Mouse (Mus musculus) heart, adult 2 months (tissue): ENCODE measurements around the gene Yju2. TPM values are rescaled to one million over a fixed set of nuclear protein-coding genes. Genes with fewer than 3 reads are reported as not detected.

ENCODE experiments used
- DNase-seq, 2 experiments: peaks; one replicate each; pipeline ENCODE4 v3.0.0; 2021
- H3K27ac ChIP-seq: fragments of 200-600 bp; 2 replicates; pipeline ENCODE4 v1.8.1; 2022
- H3K27me3 ChIP-seq: fragments of 200-500 bp; 2 replicates; pipeline ENCODE4 v1.6.1; 2012; ENCODE audit warnings: mild to moderate bottlenecking, low read length, inconsistent platforms, mixed read lengths; ENCODE audit not compliant: control insufficient read depth, insufficient read depth
- H3K36me3 ChIP-seq: fragments of 200-500 bp; 2 replicates; pipeline ENCODE4 v1.6.1; 2012; ENCODE audit warnings: low read length, inconsistent platforms; ENCODE audit not compliant: control insufficient read depth, insufficient read depth
- H3K4me1 ChIP-seq: fragments of 200-500 bp; 2 replicates; pipeline ENCODE4 v1.6.1; 2011; ENCODE audit warnings: low read length; ENCODE audit not compliant: control insufficient read depth, insufficient read depth
- H3K4me3 ChIP-seq: fragments of 200-600 bp; 2 replicates; pipeline ENCODE4 v1.8.1; 2022
- H3K79me2 ChIP-seq: fragments of 200-500 bp; replicated peaks from 2 replicates; pipeline ENCODE4 v1.6.1; 2012; ENCODE audit warnings: mild to moderate bottlenecking, inconsistent platforms, low read length, moderate library complexity, mixed read lengths; ENCODE audit not compliant: control insufficient read depth, insufficient read depth
- H3K9ac ChIP-seq: fragments of 200-500 bp; 2 replicates; pipeline ENCODE4 v1.6.1; 2012; ENCODE audit warnings: low read depth, mild to moderate bottlenecking, control low read depth, inconsistent platforms, low read length, mixed read lengths
- CTCF ChIP-seq: fragments of 200-600 bp; IDR thresholded peaks from 2 replicates; pipeline ENCODE4 v1.8.1; 2022; ENCODE audit warnings: antibody characterized with exemption, mild to moderate bottlenecking, moderate library complexity
- EP300 ChIP-seq: fragments of 200-500 bp; IDR thresholded peaks from 2 replicates; pipeline ENCODE4 v1.6.1; 2011; ENCODE audit warnings: low read depth, low read length, control low read depth; ENCODE audit not compliant: insufficient read depth
- POLR2A ChIP-seq: fragments of 200-500 bp; IDR thresholded peaks from 2 replicates; pipeline ENCODE4 v1.6.1; 2011; ENCODE audit warnings: mild to moderate bottlenecking, low read depth, low read length, control low read depth; ENCODE audit not compliant: insufficient read depth
- WGBS: fragments of 180-500 bp; shearing (Covaris S2); methylation state at CpG from one replicate; pipeline ENCODE4 v1.1.7; 2018; 5-methylcytosine and 5-hydroxymethylcytosine counted together
- intact Hi-C: fragments of 180-260 bp; cut with DNase I; formaldehyde crosslinking; loops from one replicate; pipeline ENCODE4 v1.15.1; 2025
- polyA plus RNA-seq: library from polyadenylated mRNA; depleted of rRNA; stranded (reverse); fragments of >200 nt; gene quantifications from 2 replicates; pipeline ENCODE4 v1.2.3, GENCODE M21; 2012
- total RNA-seq, 2 experiments: library from RNA; stranded (reverse); gene quantifications; 2 replicates each; pipeline ENCODE4 v1.2.3; 2021

Gene Yju2
- total and polyA plus RNA-seq, 3 experiments = 3.7 to 9.2 (median 8.3) TPM

- intact Hi-C loops = no loop called here
- Histone ChIP-seq H3K36me3 (no peaks in the 10 kb centered on the region), H3K27me3 (no peaks in the 10 kb centered on the region), H3K27ac (no peak overlapping the region), H3K9ac (no peak overlapping the region), H3K79me2 (no peaks in the 10 kb centered on the region), H3K4me3 (no peak overlapping the region), H3K4me1 (peaks cover 4% of the 10 kb centered on the region)
- WGBS = 69% methylated on average over 14 of the region's 14 CpGs
- peak in 1 of 2 experiments; percentile 18 for DNase-seq
- TF ChIP-seq EP300 (no peak), POLR2A (no peak), CTCF (no peak)
Observed at GRCm38 (mm10) chr17:55963171-55963570, 4.3 kb downstream of the Yju2 start.

DNA sequence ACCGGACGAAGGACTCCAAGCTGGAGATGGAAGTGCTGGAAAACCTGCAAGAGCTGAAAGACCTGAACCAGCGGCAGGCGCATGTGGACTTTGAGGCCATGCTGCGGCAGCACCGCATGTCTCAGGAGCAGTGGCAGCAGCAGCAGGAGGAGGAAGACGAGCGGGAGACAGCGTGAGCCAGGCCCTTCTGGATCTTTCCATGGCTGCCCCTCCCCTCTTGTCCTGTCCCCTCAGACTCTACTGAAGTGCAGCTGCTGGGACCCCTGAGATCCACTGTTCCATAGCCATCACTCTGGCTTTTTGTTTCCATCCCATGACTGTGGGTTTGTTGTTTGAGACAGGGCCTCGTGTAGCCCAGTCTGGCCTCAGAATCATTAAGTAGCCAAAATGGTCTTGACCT, 5.6 kb downstream of the Yju2 start:
- Histone ChIP-seq H3K9ac (no peak overlapping the region), H3K79me2 (no peaks in the 10 kb centered on the region), H3K4me1 (peaks cover 2% of the 10 kb centered on the region), H3K4me3 (no peak overlapping the region), H3K27me3 (no peaks in the 10 kb centered on the region), H3K36me3 (no peaks in the 10 kb centered on the region), H3K27ac (no peak overlapping the region)
- no peak for DNase-seq
- 94% methylated on average over 10 of the region's 10 CpGs for WGBS
- TF ChIP-seq CTCF (no peak), POLR2A (no peak), EP300 (no peak)
- intact Hi-C loops = no loop called here

GRCm38 (mm10) chr17:55964996-55965395, 6.1 kb downstream of the Yju2 start:
- 86% methylated on average over 9 of the region's 9 CpGs for WGBS
- H3K79me2 ChIP-seq = no peaks in the 10 kb centered on the region
- H3K4me1 ChIP-seq = peaks cover 1% of the 10 kb centered on the region
- no peak overlapping the region for H3K9ac ChIP-seq
- peak in 1 of 2 experiments; percentile 16 for DNase-seq
- H3K27me3 ChIP-seq = no peaks in the 10 kb centered on the region
- intact Hi-C loops = no loop called here
- no peaks in the 10 kb centered on the region for H3K36me3 ChIP-seq
- no peak overlapping the region for H3K27ac ChIP-seq
- TF ChIP-seq POLR2A (no peak), CTCF (no peak), EP300 (no peak)
- no peak overlapping the region for H3K4me3 ChIP-seq

DNA sequence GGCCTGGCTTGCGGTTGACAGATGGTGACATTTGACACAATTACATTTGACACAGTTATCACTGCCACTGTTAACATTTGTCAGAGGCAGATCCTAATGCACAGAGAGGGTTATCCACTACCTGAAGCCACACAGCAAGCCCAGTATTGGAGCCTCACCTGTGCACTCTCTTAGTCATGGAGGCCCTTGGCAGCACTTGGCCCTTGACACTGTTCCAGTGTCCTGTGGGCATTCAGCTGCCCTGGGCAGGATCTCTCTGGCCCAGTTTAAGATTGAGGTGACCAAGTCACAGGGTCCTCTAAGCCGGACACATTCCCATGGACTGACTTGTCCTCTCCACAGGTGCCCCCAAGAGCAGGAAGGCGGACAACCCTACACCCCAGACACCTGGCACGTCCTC, 8.3 kb downstream of the Yju2 start:
- peaks cover 2% of the 10 kb centered on the region for H3K4me1 ChIP-seq
- no peak for DNase-seq
- TF ChIP-seq EP300 (no peak), POLR2A (no peak), CTCF (no peak)
- no peaks in the 10 kb centered on the region for H3K36me3 ChIP-seq
- no peak overlapping the region for H3K4me3 ChIP-seq
- no peak overlapping the region for H3K9ac ChIP-seq
- H3K27me3 ChIP-seq = peaks cover 2% of the 10 kb centered on the region; the same call in 1 of the 2 replicates
- no peaks in the 10 kb centered on the region for H3K79me2 ChIP-seq
- intact Hi-C loops = no loop called here
- no peak overlapping the region for H3K27ac ChIP-seq
- 80% methylated on average over 4 of the region's 4 CpGs for WGBS

- intact Hi-C loops = no loop called here
- Histone ChIP-seq H3K79me2 (no peaks in the 10 kb centered on the region), H3K27ac (no peak overlapping the region), H3K36me3 (no peaks in the 10 kb centered on the region), H3K9ac (no peak overlapping the region), H3K27me3 (peaks cover 2% of the 10 kb centered on the region; the same call in 1 of the 2 replicates), H3K4me3 (no peak overlapping the region), H3K4me1 (peaks cover 2% of the 10 kb centered on the region)
- 33% methylated on average over 7 of the region's 7 CpGs for WGBS
- TF ChIP-seq CTCF = no peak
- TF ChIP-seq POLR2A = no peak
- no peak for TF ChIP-seq EP300
- DNase-seq = peak in 1 of 2 experiments; percentile 41
Observed at GRCm38 (mm10) chr17:55968210-55968609, 9.3 kb downstream of the Yju2 start.

GRCm38 (mm10) chr17:55969560-55969959, 10.7 kb downstream of the Yju2 start:
- Histone ChIP-seq H3K27me3 (peaks cover 2% of the 10 kb centered on the region; the same call in 1 of the 2 replicates), H3K4me3 (no peak overlapping the region), H3K9ac (no peak overlapping the region), H3K4me1 (peaks cover 2% of the 10 kb centered on the region), H3K27ac (no peak overlapping the region), H3K36me3 (no peaks in the 10 kb centered on the region), H3K79me2 (no peaks in the 10 kb centered on the region)
- no peak for TF ChIP-seq CTCF
- no peak for TF ChIP-seq EP300
- no peak for TF ChIP-seq POLR2A
- no peak for DNase-seq
- 32% methylated on average over 14 of the region's 14 CpGs for WGBS
- intact Hi-C loops = no loop called here
